Comparison of ENCODE assay signal across 8 mouse cellular contexts in genomic region chr3:37769268-37769756, GRCm38 (mm10). TPM values are rescaled to one million over a fixed set of nuclear protein-coding genes. Genes with fewer than 3 reads are reported as not detected.
DNase-seq lines count a peak whose midpoint lies in the region; ATAC-seq and TF ChIP-seq lines count a peak whose summit lies in the region.

No protein-coding gene starts in this region.

- H3K9me3 ChIP-seq in hindbrain, embryonic 15.5 days = no peaks in the 10 kb centered on the region
- H3K9me3 ChIP-seq in lung, embryonic 14.5 days (ENCODE audit: low read depth, low read length) = no peaks in the 10 kb centered on the region; the same call in 1 of the 2 replicates

- ATAC-seq in hindbrain, embryonic 15.5 days (ENCODE audit: low FRiP score, low read depth) = peak; percentile 90
- peak; percentile 79 for ATAC-seq in lung, embryonic 14.5 days (ENCODE audit: insufficient read depth)
- ATAC-seq in neutrophil, adult 5-6 weeks (ENCODE audit: extremely low read depth, insufficient number of reproducible peaks, low FRiP score, poor library complexity, severe bottlenecking) = peak; percentile 33; the same call in 1 of the 2 replicates

- H3K4me1 ChIP-seq in hindbrain, embryonic 15.5 days (replicated peaks) = peaks cover 33% of the 10 kb centered on the region
- H3K4me1 ChIP-seq in lung, embryonic 14.5 days (ENCODE audit: insufficient read depth) = peaks cover 20% of the 10 kb centered on the region

- 5% methylated on average over 5 of the region's 5 CpGs for WGBS in hindbrain, embryonic 15.5 days
- WGBS in lung, embryonic 14.5 days = 7% methylated on average over 5 of the region's 5 CpGs

- H3K36me3 ChIP-seq in hindbrain, embryonic 15.5 days = no peaks in the 10 kb centered on the region
- H3K36me3 ChIP-seq in lung, embryonic 14.5 days (ENCODE audit: insufficient read depth) = no peaks in the 10 kb centered on the region

- peak overlapping the region; percentile 79 for H3K27ac ChIP-seq in hindbrain, embryonic 15.5 days (replicated peaks)
- peak overlapping the region; percentile 55 for H3K27ac ChIP-seq in lung, embryonic 14.5 days (ENCODE audit: low read depth)

- H3K27me3 ChIP-seq in hindbrain, embryonic 15.5 days = no peaks in the 10 kb centered on the region
- H3K27me3 ChIP-seq in lung, embryonic 14.5 days (ENCODE audit: insufficient read depth, low read length) = no peaks in the 10 kb centered on the region

- no peak for TF ChIP-seq CTCF in lung, embryonic 14.5 days (IDR thresholded peaks at IDR 0.05; ENCODE audit: low read depth)

- no peak overlapping the region for H3K4me3 ChIP-seq in hindbrain, embryonic 15.5 days
- no peak overlapping the region for H3K4me3 ChIP-seq in lung, embryonic 14.5 days (ENCODE audit: low read depth, low read length)

- DNase-seq in adrenal gland, adult 8-10 months = peak; percentile 55
- DNase-seq in cerebellum, adult 9-11 months = peak; percentile 85
- DNase-seq in gastrocnemius, adult 18-20 months (ENCODE audit: low spot score) = peak; percentile 82
- peak; percentile 65 to 69 for DNase-seq in layer of hippocampus, postnatal 14 days (ENCODE audit: low spot score in 2 of 2)
- DNase-seq in lung, embryonic 14.5 days = peak; percentile 86
- DNase-seq in thymus, postnatal 25 days = no peak

- H3K9ac ChIP-seq in hindbrain, embryonic 15.5 days = peak overlapping the region; percentile 6; the same call in 1 of the 2 replicates
- H3K9ac ChIP-seq in lung, embryonic 14.5 days = no peak overlapping the region; the same call in 1 of the 2 replicates

- H3K4me2 ChIP-seq in hindbrain, embryonic 15.5 days = peak overlapping the region; percentile 35
- H3K4me2 ChIP-seq in lung, embryonic 14.5 days = peak overlapping the region; percentile 23; the same call in 1 of the 2 replicates

RNA-seq across cellular contexts. Expression of gene Gm5148, which starts 45.0 kb away (rescaled TPM):
- 1 to 10 TPM in 2 of 4 experiments, under 1 TPM in 2; 0.12 to 9.2 (median 4.2) TPM for total RNA-seq in adrenal gland, adult 8-10 months (2022)
- under 1 TPM in 1 of 2 experiments, not detected in 1; 0.24 TPM for total RNA-seq in gastrocnemius, adult 18-20 months (2021)
- 12.2 and 13.4 TPM in 2 replicates for polyA plus RNA-seq in hindbrain, embryonic 15.5 days (2015; fragmentation: Nextera tagmentation; extraction: Ambion mirVana)
- total RNA-seq in layer of hippocampus, postnatal 14 days (2021) = 1 to 10 TPM; 2.2 TPM
- polyA plus RNA-seq in lung, embryonic 14.5 days (2014; fragmentation: Nextera tagmentation; extraction: Ambion mirVana) = 6.6 and 6.7 TPM in 2 replicates
- 10.2 and 17.8 TPM in 2 replicates for total RNA-seq in neutrophil, adult 5-6 weeks (2017)

Comparison
In these comparisons a context has a peak if more than half of its experiments do, and no peak if none do; other contexts are left out.
1. ATAC-seq: peak in every context shown above with its lines; median percentile 90 in hindbrain, embryonic 15.5 days; 79 in lung, embryonic 14.5 days; 33 in neutrophil, adult 5-6 weeks.